Mouse (Mus musculus): ENCODE results near the gene Mab21l1.

DNA sequence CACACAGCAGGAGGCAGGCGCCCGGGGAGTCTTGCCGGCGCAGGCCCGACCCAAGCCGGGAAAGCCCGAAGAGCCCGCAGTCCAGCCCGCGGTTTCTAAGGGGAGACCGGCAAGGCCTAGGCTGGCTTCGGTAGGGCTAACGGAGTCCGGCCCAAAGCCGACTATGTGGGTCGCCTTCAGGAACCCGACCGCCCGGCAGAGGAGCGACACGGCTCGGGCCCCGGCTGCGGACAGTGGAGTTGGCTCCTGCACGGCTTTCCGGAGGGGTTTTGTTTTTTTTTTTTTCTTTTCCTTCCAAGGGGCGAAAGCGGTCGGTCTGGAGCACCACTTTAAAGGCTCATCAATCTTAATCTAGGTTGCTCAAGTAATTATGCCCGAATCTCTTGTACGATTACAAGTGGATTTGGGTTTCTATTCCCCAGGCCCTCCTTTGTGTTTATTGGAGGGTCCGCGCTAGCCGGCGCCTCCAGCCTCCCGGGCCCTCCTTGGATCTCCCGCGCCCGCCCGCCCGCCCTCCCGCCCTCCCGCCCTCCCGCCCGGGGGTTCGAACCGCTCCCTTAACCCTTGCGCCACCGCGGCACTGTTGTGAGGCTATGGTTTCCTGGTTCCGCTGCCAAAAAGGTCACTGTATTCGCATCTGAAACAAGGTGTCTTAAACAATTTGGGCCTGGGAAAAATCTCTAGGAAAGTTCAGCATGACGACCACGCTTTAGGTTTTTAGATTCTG is 5.3 kb downstream of the Mab21l1 start:
- TF ChIP-seq CTCF (conservative IDR thresholded peaks at IDR 0.05; ENCODE audit: low read length) (no peak), NANOG (IDR thresholded peaks at IDR 0.05; ENCODE audit: borderline replicate concordance, low read length) (no peak)

Data from E14TG2a.4 (cell line).